Mouse (Mus musculus): ENCODE results near the gene Cyth4.
A peak's percentile ranks its signal among the peaks of the same experiment; 100 is the strongest.

Cyth4 gene

DNA sequence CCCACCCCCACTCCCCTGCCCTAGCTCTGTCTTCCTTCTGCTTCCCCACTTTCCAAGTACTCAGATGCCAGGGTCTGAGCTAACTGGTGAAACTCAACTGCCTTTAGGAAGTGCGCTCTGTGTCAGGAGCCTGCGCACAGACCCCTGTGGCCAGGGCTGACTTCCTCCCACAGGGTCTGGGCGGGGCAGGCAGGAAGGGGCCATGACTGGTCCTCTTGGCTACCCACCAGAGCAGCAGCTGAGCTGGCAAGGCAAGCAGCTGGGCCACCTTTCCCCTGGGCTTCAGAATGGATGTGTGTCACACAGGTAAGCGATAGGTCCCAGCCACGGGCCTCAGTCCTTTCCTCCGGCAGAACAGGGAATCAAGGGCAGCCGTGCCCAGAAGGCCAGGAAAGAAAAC is at the start of gene Cyth4:
TSS of gene Cyth4 (plus strand) at position 134 of the 400 bp plus-strand sequence.
- DNase-seq (ENCODE audit: low read depth) = peak; percentile 96

DNA sequence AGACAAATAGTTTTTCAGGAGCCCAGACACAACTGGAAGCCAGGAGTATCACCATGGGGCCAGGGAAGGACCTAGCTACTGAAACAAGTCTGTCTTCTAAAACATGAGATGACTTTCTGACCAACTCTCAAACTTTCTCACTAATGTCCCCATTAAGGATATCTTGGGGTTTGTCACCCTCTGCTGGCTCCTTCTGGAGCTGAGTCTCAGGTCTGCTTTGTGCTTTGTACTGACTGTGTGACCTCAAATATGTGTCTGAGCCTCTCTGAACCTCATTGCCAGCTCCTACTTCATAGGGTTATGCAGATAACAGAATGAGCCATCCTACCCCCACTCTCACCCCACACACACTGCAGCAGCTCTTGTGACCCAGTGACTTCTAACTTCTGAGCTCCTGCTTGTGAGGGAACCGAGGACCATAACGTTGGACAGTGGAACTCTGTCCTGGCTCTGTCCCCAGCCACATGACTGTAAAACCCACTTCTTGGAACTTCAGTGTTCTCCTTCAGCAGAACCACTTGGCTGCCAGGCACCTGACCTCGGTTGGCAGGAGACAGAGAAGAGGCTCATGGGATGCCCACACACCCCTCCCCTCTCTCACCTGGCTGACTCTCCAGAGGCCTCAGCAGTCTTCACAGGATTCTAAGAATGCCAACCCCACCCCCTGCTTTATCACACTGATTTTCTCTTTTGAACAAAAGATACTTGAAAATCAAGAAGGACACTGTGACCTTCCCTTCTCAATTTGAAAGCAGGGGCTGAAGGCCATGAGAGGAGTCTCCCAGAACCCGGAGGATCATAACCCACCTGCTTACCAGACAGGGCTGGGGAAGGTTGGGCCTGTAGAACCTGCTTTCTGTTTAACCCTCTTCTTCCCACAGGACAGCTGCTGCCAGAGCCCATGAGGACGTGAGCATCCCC is 49.2 kb upstream of the Cyth4 start:
- DNase-seq (ENCODE audit: low read depth) = peak; percentile 64

- peak; percentile 38 for DNase-seq (ENCODE audit: low read depth)
Measured at GRCm38 (mm10) chr15:78548336-78548665, 48.5 kb upstream of the Cyth4 start.

DNA sequence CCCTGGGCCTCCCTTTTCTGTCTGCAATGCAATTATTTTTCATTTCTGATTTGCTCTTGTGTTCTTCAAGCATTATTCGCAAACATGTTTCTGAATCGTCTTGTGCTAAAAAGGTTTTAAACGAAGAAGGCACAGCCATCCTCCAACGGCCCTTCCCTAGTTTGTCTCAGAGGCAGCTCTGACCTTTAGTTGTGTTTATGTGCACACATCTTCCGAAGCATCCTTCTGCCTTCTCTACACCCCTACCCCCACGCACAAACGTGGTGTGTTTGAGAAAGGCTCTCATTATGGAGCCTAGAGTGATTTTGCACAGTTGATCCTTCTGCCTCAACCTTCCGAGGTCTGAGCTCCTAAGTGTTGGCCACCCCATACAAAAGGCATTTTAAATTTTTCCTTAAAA is 48.1 kb upstream of the Cyth4 start:
- no peak for DNase-seq (ENCODE audit: low read depth)

GRCm38 (mm10) chr15:78549189-78549734 is 47.6 kb upstream of the Cyth4 start:
- no peak for DNase-seq (ENCODE audit: low read depth)

GRCm38 (mm10) chr15:78554545-78555313 is 42.1 kb upstream of the Cyth4 start:
- no peak for DNase-seq (ENCODE audit: low read depth)

DNA sequence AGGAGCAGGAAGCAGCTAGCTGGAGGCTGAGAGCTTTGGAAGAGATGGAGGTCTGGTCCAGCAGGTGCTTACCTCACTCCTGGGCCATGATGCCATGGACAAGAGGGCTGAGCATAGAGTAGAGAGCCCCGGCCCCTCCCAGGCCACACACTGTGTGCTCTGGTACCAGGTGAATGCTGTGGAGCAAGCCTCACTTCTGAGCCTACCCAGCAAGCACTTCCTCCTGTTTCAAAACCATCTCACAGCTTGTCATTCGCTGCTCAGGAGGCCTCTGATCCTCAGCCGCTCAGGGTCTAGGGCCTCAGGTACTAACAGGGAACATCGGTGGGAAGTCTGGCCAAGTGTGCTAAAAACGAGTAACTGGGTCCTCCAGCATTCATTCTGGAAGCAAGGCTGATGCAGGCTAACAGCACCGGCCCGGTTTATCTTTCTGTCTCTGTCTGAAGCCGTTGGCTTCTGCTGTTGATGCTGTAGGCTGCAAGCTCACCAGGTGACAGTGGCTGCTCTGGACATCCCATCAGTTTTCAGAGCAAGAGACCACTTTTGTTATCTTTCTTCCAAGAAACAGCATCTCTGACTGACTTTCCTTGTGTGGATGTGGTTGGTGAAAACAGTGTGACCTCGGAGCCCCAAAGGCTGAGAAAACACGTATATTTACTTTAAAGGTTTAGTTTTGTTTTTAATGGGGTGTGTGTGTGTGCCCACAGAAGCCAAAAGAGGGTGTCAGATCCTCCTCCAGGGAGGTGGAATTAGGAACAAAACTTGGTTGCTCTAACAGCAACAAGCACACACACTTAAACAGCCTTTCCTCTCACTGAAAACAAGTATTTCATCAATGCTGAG is 38.9 kb upstream of the Cyth4 start:
- no peak for DNase-seq (ENCODE audit: low read depth)

DNA sequence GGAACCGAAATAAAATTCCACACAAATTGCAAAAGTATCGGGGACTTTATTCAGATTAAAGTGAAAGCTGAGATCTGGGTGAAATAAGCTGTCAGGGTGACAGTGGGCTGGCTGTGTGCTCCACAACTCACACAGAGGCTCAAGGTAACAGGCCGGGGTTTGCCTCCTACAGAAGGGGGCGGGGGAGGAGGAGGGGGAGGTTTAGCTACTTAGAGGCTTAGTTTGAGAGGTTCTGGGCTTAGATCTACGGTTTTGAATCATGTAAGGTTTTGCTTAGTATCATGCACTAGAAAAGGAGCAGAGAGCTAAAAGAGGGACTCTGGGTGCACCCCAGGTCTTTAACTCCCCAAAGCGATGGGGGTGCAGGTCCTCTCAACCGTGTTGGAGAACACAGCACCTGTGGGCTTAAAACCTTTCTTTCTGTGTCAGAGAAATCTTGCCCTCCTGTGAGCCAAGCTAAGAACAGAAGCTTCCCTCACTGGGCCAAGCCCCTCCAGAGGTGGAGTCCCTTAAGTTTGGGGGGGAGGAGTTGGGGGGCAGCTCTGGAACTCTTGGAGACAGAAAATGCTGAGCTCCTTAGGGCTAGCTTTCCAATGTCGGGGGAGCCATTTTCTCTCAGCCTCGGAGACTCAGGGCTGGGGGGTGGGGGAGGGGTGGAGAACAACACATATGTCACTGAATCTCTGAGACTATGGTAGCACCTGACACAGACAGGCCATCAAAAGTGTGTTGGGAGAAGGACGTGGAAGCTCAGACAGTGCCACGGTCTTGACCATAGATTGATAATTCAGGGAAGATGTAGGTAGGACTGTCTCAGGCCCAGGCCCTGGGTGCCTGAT is 37.5 kb upstream of the Cyth4 start:
- DNase-seq (ENCODE audit: low read depth) = no peak

DNA sequence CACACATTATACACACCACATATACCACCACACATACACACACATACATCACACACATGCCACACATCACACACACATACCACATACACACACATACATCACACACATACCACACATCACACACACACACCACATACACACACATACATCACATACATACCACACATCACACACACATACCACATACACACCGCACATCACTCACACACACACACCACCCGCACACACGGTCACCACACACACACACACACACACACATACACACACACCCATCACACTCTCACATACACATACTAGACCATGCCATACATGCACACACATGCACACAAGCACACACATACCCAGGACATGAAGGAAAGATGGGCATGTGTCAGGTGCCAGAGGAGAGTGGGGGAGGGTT is 33.5 kb upstream of the Cyth4 start:
- DNase-seq (ENCODE audit: low read depth) = no peak

DNA sequence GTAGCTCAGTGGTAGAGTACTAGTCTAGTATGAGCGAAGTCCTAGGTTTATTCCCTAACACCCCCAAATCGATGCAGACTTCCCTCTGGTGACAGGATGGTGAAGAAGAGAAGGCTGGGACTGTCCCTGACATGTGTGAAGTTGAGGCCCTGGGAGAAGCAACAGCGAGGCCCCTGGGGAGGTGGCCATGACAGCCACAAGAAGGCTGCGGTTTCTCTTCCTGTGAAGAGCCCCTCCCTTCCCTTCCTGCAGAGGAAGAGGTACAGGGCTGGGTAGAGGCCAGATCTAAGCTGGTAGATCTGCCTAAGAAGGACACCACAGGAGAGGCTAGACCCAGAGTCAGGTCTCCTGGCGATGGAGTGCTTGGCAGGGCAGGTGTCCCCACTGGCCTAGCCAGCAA is 32.9 kb upstream of the Cyth4 start:
- peak; percentile 83 for DNase-seq (ENCODE audit: low read depth)

GRCm38 (mm10) chr15:78564764-78565435 is 31.9 kb upstream of the Cyth4 start:
- no peak for DNase-seq (ENCODE audit: low read depth)

- no peak for DNase-seq (ENCODE audit: low read depth)
Measured at GRCm38 (mm10) chr15:78567608-78568120, 29.2 kb upstream of the Cyth4 start.

DNA sequence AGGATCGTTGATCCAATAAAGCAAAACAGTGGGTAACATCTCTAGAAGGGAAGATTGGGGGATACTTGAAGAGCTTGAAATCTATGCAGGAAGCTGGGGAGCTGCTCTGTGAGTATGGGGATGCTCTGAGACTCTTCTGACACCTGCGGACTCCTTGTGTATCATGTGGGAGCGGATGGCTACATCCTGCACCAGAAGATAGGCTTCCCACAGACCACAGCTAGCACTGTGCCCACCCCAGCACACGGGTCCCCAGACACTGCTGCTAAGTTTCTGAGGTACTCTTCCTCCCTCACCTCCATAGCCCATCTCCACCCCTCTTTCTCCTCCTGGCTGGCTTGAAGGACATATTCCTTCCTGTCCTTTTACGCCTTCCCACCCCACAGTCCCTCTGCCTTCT is 26.7 kb upstream of the Cyth4 start:
- no peak for DNase-seq (ENCODE audit: low read depth)

DNA sequence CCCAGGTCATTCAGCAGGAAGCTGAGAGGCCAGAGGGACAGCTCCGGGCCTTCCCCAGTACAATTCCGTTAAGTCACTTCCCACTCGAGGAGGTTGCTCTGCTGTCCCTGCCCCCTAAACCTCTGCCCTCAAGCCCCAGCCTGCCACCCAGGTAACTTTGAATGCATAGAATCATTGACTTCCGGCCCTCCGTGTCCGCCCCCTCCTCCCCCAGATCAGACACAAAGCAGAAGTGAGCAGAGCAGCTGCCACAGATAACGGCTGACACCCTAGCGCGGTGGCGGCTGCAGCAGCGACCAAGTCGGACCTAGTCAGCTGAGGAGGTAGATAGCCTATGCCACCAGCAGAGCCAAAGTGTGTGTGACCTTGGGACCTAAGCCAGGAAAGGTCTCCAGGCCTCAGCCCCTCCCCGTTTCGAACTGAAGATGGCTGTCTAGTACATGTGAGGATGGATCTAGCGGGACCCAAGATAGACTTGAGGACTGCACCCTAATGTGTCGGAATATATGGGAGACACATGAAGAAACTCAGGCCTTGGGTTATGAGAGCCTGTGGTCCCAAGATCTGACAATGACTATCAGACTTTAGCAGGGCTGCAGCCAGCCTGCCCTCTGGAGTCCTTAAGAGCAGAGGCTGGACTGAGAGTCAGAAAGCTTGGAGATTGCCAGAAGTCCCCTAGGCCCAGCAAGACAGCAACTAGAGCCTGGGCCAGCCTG is 25.1 kb upstream of the Cyth4 start:
- DNase-seq (ENCODE audit: low read depth) = peak; percentile 89

DNA sequence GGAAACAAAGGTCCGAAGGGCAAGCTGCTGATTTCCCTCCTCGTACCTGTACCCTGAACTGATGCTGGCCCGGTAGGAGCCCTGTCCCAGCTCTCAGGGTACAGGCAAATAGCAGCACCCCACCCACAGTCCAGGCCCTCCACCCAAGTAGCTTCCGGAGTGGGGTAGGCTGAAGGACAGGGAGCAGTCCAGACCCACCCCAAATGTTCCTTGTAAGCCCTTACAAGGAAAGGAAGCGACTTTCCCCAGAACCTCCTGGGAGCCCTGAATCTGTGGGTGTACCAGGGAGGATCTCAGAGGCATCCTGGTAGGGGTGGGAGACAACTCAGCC is 24.6 kb upstream of the Cyth4 start:
- peak; percentile 31 for DNase-seq (ENCODE audit: low read depth)

DNA sequence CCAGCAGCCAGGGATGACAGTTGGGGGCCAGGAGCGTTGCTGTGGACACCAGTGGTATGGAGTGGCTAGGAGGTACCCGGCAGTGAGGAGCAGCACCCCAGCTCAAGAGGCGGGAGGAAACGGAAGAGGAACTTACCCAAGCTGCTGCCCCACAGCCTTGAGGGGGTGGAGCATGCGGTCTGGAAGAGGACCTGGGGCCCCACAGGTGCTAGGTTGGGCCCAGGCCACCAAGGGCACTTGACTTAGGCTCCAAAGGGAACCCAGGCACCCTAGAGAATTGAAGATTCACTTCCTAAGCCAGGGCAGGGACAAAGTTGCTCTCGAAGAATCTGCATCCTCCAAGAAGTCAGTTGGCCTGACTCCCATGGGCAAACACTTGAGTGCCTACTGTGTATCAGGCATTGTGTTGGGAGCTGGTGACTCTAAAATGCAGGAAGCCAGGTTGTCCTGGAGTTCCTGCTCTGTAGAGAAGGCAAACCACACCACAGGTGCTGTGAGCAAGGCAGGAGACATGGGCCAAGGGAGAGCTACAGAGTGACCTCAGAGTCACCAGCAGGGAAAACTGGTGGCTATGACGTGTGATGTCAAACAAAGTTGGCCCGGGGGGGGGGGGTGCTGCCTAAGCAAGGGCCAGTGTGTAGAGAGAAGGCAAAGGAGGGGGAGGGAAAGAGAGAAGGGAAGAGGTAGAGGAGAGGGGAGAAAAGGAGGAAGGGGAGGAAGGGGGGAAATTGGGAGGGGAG is 24.0 kb upstream of the Cyth4 start, which contains the start of gene Rac2:
TSS of gene Rac2 (minus strand) at position 126 of the 740 bp plus-strand sequence.
- DNase-seq (ENCODE audit: low read depth) = peak; percentile 86

DNA sequence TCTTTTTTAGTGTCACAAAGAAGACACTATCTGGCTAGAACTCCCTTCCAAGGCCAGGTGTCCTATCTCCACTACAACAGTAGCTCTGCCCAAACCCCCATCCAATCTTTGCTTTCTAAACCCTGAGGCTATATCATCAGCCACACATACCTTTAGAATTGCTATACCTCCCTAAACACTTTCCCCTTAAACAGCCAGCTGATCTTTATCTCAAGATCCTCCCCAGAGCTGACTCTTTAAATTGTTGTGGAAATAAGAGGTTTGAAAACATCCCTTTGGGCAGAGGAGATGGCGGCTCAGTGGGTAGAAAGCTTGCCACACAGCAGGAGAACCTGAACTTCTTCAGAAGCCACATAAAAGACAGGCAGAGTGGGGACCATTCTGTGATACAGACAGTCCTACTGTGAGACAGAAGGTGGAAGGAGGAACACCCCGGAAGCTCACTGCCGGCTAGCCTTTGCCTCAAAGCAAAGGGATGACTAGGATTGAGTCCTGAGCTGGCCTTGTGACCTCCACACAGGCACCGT is 20.5 kb upstream of the Cyth4 start:
- DNase-seq (ENCODE audit: low read depth) = no peak

- DNase-seq (ENCODE audit: low read depth) = no peak
Measured at GRCm38 (mm10) chr15:78583352-78583751, 13.5 kb upstream of the Cyth4 start.

- no peak for DNase-seq (ENCODE audit: low read depth)
Measured at GRCm38 (mm10) chr15:78585404-78585803, 11.4 kb upstream of the Cyth4 start.
